Mouse (Mus musculus) intestine, postnatal 0 days (tissue): ENCODE results near the gene Trappc3l. TPM values are rescaled to one million over a fixed set of nuclear protein-coding genes. Genes with fewer than 3 reads are reported as not detected.
"Not testable (repeated sequence)": the region's sequence is repeated elsewhere in the genome, so short reads cannot be mapped to it uniquely, and the experiment has no call there.

Experiments used
- ATAC-seq: fragments of 200-750 bp; cut with Nextera tagmentation; 2 replicates; pipeline ENCODE4 v1.8.0; 2017; ENCODE audit warnings: mild to moderate bottlenecking, moderate TSS enrichment, moderate library complexity
- H3K27ac ChIP-seq: fragments of 300-500 bp; sonication (generic); 2 replicates; pipeline ENCODE4 v1.5.1; 2014; ENCODE audit warnings: mild to moderate bottlenecking, low read depth, low read length, moderate library complexity
- H3K27me3 ChIP-seq: fragments of 300-500 bp; sonication (generic); replicated peaks from 2 replicates; pipeline ENCODE4 v1.6.1; 2014; ENCODE audit warnings: low read length, mixed read lengths; ENCODE audit not compliant: control insufficient read depth, insufficient read depth
- H3K36me3 ChIP-seq: fragments of 300-500 bp; sonication (generic); 2 replicates; pipeline ENCODE4 v1.6.1; 2014; ENCODE audit warnings: mild to moderate bottlenecking, moderate library complexity; ENCODE audit not compliant: control insufficient read depth, insufficient read depth
- H3K4me1 ChIP-seq: fragments of 300-500 bp; sonication (generic); replicated peaks from 2 replicates; pipeline ENCODE4 v1.6.1; 2014; ENCODE audit warnings: antibody characterized with exemption, low read length, mixed read lengths; ENCODE audit not compliant: control insufficient read depth, insufficient read depth
- H3K4me2 ChIP-seq: fragments of 300-500 bp; sonication (generic); replicated peaks from 2 replicates; pipeline ENCODE4 v1.6.1; 2014; ENCODE audit warnings: low read depth, mild to moderate bottlenecking, moderate library complexity
- H3K4me3 ChIP-seq: fragments of 300-500 bp; sonication (generic); 2 replicates; pipeline ENCODE4 v1.5.1; 2014; ENCODE audit warnings: low read depth, low read length
- H3K9ac ChIP-seq: fragments of 300-500 bp; sonication (generic); 2 replicates; pipeline ENCODE4 v1.6.1; 2014; ENCODE audit warnings: mild to moderate bottlenecking, low read depth, low read length
- H3K9me3 ChIP-seq: fragments of 300-500 bp; sonication (generic); 2 replicates; pipeline ENCODE4 v1.6.1; 2016; ENCODE audit warnings: mixed run types; ENCODE audit not compliant: control insufficient read depth
- CTCF ChIP-seq: sonication (generic); IDR thresholded peaks from 2 replicates; pipeline ENCODE4 v1.5.1; 2016; ENCODE audit warnings: low read depth, mild to moderate bottlenecking, control low read depth, antibody characterized with exemption, moderate library complexity
- WGBS: fragments of 180-500 bp; shearing (Covaris S2); extraction: QIAGEN DNeasy Blood & Tissue Kit; methylation state at CpG from one replicate; pipeline ENCODE4 v1.1.7; 2014; 5-methylcytosine and 5-hydroxymethylcytosine counted together
- polyA plus RNA-seq: library from polyadenylated mRNA; unstranded; fragments of >200 nt; fragmentation: Nextera tagmentation; extraction: Ambion mirVana; gene quantifications from 2 replicates; pipeline ENCODE4 v1.2.1, GENCODE M21; 2015

Trappc3l gene
- polyA plus RNA-seq: not detected in 2 replicates

- H3K27ac ChIP-seq: no peak within 1 kb of the TSS
- no peak within 1 kb of the TSS for H3K4me2 ChIP-seq
- 82% methylated on average over 3 of the region's 3 CpGs for WGBS
- no peak for ATAC-seq
- no peaks in the 10 kb centered on the region for H3K27me3 ChIP-seq
- no peaks in the 10 kb centered on the region for H3K36me3 ChIP-seq
- H3K9me3 ChIP-seq: no peaks in the 10 kb centered on the region
- H3K4me3 ChIP-seq: no peak within 1 kb of the TSS
- no peak within 1 kb of the TSS for H3K9ac ChIP-seq
- TF ChIP-seq CTCF: no peak
- H3K4me1 ChIP-seq: no peaks in the 10 kb centered on the region
Measured at GRCm38 (mm10) chr10:34037401-34037800, at the start of gene Trappc3l. Gene Trappc3l, plus strand, starts transcription at chr10:34037597.

- H3K9ac ChIP-seq, ATAC-seq, H3K4me3 ChIP-seq, H3K27ac ChIP-seq, H3K4me2 ChIP-seq, H3K4me1 ChIP-seq, H3K9me3 ChIP-seq, H3K27me3 ChIP-seq: not testable (repeated sequence)
- 87% methylated on average over 6 of the region's 8 CpGs for WGBS
- H3K36me3 ChIP-seq: peaks cover 43% of the 10 kb centered on the region
Measured at GRCm38 (mm10) chr10:33996686-33997085, 40.7 kb upstream of the Trappc3l start.

GRCm38 (mm10) chr10:33998397-33998796 lies 39.0 kb upstream of the Trappc3l start:
- ATAC-seq: peak; percentile 45; the same call in 1 of the 2 replicates
- no peak overlapping the region for H3K4me2 ChIP-seq
- no peak overlapping the region for H3K9ac ChIP-seq
- no peaks in the 10 kb centered on the region for H3K9me3 ChIP-seq
- no peak overlapping the region for H3K4me3 ChIP-seq
- no peaks in the 10 kb centered on the region for H3K4me1 ChIP-seq
- peaks cover 49% of the 10 kb centered on the region for H3K36me3 ChIP-seq
- H3K27ac ChIP-seq: no peak overlapping the region
- H3K27me3 ChIP-seq: no peaks in the 10 kb centered on the region
- no peak for TF ChIP-seq CTCF

- WGBS: 85% methylated on average over 4 of the region's 4 CpGs
- no peak overlapping the region for H3K4me2 ChIP-seq
- no peak overlapping the region for H3K9ac ChIP-seq
- no peaks in the 10 kb centered on the region for H3K4me1 ChIP-seq
- no peak for TF ChIP-seq CTCF
- H3K9me3 ChIP-seq: no peaks in the 10 kb centered on the region
- no peak for ATAC-seq
- no peak overlapping the region for H3K4me3 ChIP-seq
- H3K27ac ChIP-seq: no peak overlapping the region
- H3K36me3 ChIP-seq: peaks cover 10% of the 10 kb centered on the region
- H3K27me3 ChIP-seq: no peaks in the 10 kb centered on the region
Measured at GRCm38 (mm10) chr10:34012581-34012980, 24.8 kb upstream of the Trappc3l start.

GRCm38 (mm10) chr10:34013241-34013640 lies 24.2 kb upstream of the Trappc3l start:
- no peak overlapping the region for H3K4me3 ChIP-seq
- H3K9ac ChIP-seq: no peak overlapping the region
- WGBS: 91% methylated on average over 2 of the region's 2 CpGs
- TF ChIP-seq CTCF: no peak
- no peak overlapping the region for H3K27ac ChIP-seq
- peaks cover 7% of the 10 kb centered on the region for H3K36me3 ChIP-seq
- H3K4me2 ChIP-seq: no peak overlapping the region
- H3K4me1 ChIP-seq: 0 out of 2 replicates have a peak, but pooled peaks cover 4% of the 10 kb centered on the region
- no peak for ATAC-seq
- H3K27me3 ChIP-seq: no peaks in the 10 kb centered on the region
- H3K9me3 ChIP-seq: no peaks in the 10 kb centered on the region

- Histone ChIP-seq H3K9me3 (no peaks in the 10 kb centered on the region), H3K36me3 (no peaks in the 10 kb centered on the region), H3K9ac (peak overlapping the region; percentile 72), H3K27ac (peak overlapping the region; percentile 92), H3K4me3 (peak overlapping the region; percentile 88), H3K27me3 (no peaks in the 10 kb centered on the region), H3K4me1 (0 out of 2 replicates have a peak, but pooled peaks cover 4% of the 10 kb centered on the region), H3K4me2 (peak overlapping the region; percentile 86)
- TF ChIP-seq CTCF: no peak
- no peak; the same call in 1 of the 2 replicates for ATAC-seq
- WGBS: 0% methylated on average over 21 of the region's 21 CpGs
Measured at GRCm38 (mm10) chr10:34018746-34019301, 18.6 kb upstream of the Trappc3l start.
